Mouse (Mus musculus): Measurements from ENCODE around the gene Ipo4. TPM values are rescaled to one million over a fixed set of nuclear protein-coding genes. Genes with fewer than 3 reads are reported as not detected.

Gene Ipo4
- polyA plus RNA-seq, 1 experiment from 2014 or later: 29.8 TPM

DNA sequence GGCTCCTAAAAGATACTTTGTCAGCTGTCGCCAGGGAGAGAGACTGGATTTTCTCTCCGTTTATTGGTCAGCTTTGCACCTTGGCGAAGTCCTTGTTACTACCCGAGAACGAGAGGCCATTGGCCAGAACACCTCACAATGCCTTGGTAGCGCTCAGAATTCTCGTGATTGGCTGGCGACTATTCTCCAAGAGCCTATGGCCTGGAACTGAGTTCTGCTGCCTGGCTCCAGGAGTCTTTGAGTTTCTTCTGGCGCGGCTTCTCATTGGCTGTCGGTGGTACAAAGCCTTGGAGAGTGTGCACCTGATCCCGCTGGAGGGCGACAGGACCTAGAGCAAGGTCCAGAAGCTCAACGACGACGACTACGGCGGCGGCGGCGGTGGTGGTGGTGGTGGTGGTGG lies 17.9 kb downstream of the Ipo4 start, which contains the start of gene Rec8:
Gene Rec8, plus strand, starts transcription at position 216 of the 400 bp plus-strand sequence.
- Histone ChIP-seq H3K27ac (ENCODE audit: low read depth, low read length) (no peak within 1 kb of the TSS), H3K9me3 (ENCODE audit: control insufficient read depth) (no peaks in the 10 kb centered on the region), H3K4me1 (replicated peaks; ENCODE audit: control insufficient read depth, insufficient read depth, low read length) (0 out of 2 replicates have a peak, but pooled peaks cover 4% of the 10 kb centered on the region), H3K36me3 (ENCODE audit: control insufficient read depth, insufficient read depth) (peaks cover 2% of the 10 kb centered on the region; the same call in 1 of the 2 replicates), H3K9ac (ENCODE audit: low read depth, low read length) (peak within 1 kb of the TSS; percentile 40), H3K4me2 (replicated peaks; ENCODE audit: low read depth) (peak within 1 kb of the TSS; percentile 59), H3K4me3 (ENCODE audit: low read depth, low read length) (peak within 1 kb of the TSS; percentile 34), H3K27me3 (replicated peaks; ENCODE audit: control insufficient read depth, insufficient read depth, low read length) (no peaks in the 10 kb centered on the region)
- ATAC-seq: peak; percentile 88
- 20% methylated on average over 21 of the region's 21 CpGs for WGBS
- TF ChIP-seq CTCF (IDR thresholded peaks at IDR 0.05; ENCODE audit: low read depth): peak; percentile 55

DNA sequence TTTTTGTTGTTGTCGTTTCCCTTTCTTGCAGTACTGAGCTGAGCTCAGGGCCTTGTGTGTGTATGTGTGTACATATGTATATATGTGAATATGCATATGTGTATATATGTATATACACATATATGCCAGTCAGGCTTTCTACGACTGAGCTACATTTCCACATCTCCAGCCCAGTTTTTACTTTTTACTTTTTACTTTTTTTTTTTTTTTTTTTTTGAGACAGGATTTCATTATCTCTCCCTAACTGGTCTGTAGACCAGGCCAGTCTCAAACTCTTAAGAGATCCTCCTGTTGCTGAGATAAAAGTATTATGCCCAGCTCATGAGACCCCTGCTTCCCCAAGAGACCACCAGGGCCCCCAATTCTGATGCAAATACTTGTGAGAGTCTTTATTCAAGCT lies 18.9 kb downstream of the Ipo4 start:
- WGBS: 75% methylated on average over 2 of the region's 2 CpGs

GRCm38 (mm10) chr14:55615876-55616275 lies 19.9 kb downstream of the Ipo4 start:
- no peaks in the 10 kb centered on the region for H3K27me3 ChIP-seq (replicated peaks; ENCODE audit: control insufficient read depth, insufficient read depth, low read length)

More for the DNA sequence above, 18.9 kb downstream of the Ipo4 start:
- H3K27me3 ChIP-seq (replicated peaks; ENCODE audit: control insufficient read depth, insufficient read depth, low read length): no peaks in the 10 kb centered on the region
- H3K4me2 ChIP-seq (replicated peaks; ENCODE audit: low read depth): no peak overlapping the region
- no peak for TF ChIP-seq CTCF (IDR thresholded peaks at IDR 0.05; ENCODE audit: low read depth)
- no peaks in the 10 kb centered on the region for H3K9me3 ChIP-seq (ENCODE audit: control insufficient read depth)
- H3K4me3 ChIP-seq (ENCODE audit: low read depth, low read length): no peak overlapping the region
- no peak for ATAC-seq
- H3K36me3 ChIP-seq (ENCODE audit: control insufficient read depth, insufficient read depth): no peaks in the 10 kb centered on the region
- no peak overlapping the region for H3K9ac ChIP-seq (ENCODE audit: low read depth, low read length)
- H3K27ac ChIP-seq (ENCODE audit: low read depth, low read length): no peak overlapping the region
- H3K4me1 ChIP-seq (replicated peaks; ENCODE audit: control insufficient read depth, insufficient read depth, low read length): 0 out of 2 replicates have a peak, but pooled peaks cover 4% of the 10 kb centered on the region

DNA sequence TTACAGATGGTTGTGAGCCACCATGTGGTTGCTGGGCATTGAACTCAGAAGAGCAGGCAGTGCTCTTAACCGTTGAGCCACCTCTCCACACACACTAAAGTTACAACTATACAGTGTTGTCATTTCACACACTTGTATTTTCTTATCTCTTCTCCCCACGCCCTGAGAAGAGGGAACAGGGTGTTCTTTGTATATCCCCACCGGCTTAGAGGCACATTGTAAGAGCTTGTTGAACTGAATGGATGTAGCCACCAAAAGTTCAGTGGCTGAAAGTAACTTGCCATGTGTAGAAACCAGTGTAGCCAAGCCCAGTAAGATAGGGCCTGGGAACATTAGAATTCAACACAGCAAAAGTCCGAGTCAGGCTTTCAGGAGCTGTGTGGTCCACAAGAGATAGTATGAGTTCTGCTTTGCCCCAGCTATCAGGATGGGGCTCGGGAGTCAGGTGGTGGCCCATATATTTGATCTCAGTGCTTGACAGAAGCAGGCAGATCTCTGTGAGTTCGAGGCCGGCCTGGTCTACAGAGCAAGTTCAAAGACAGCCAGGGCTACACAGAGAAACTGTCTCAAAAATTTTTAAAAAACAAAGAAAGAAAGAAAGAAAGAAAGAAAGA lies 21.1 kb downstream of the Ipo4 start:
- TF ChIP-seq CTCF (IDR thresholded peaks at IDR 0.05; ENCODE audit: low read depth): no peak
- 0 out of 2 replicates have a peak, but pooled peaks cover 4% of the 10 kb centered on the region for H3K4me1 ChIP-seq (replicated peaks; ENCODE audit: control insufficient read depth, insufficient read depth, low read length)
- WGBS: 64% methylated on average over 7 of the region's 7 CpGs
- H3K9me3 ChIP-seq (ENCODE audit: control insufficient read depth): no peaks in the 10 kb centered on the region
- no peaks in the 10 kb centered on the region for H3K27me3 ChIP-seq (replicated peaks; ENCODE audit: control insufficient read depth, insufficient read depth, low read length)
- H3K4me2 ChIP-seq (replicated peaks; ENCODE audit: low read depth): no peak overlapping the region
- H3K4me3 ChIP-seq (ENCODE audit: low read depth, low read length): no peak overlapping the region
- H3K9ac ChIP-seq (ENCODE audit: low read depth, low read length): no peak overlapping the region
- no peak overlapping the region for H3K27ac ChIP-seq (ENCODE audit: low read depth, low read length)
- peaks cover 6% of the 10 kb centered on the region for H3K36me3 ChIP-seq (ENCODE audit: control insufficient read depth, insufficient read depth)
- peak; percentile 41; the same call in 1 of the 2 replicates for ATAC-seq

More at GRCm38 (mm10) chr14:55615876-55616275, 19.9 kb downstream of the Ipo4 start:
- Histone ChIP-seq H3K4me1 (replicated peaks; ENCODE audit: control insufficient read depth, insufficient read depth, low read length) (0 out of 2 replicates have a peak, but pooled peaks cover 4% of the 10 kb centered on the region), H3K27ac (ENCODE audit: low read depth, low read length) (no peak overlapping the region), H3K36me3 (ENCODE audit: control insufficient read depth, insufficient read depth) (no peaks in the 10 kb centered on the region), H3K9me3 (ENCODE audit: control insufficient read depth) (no peaks in the 10 kb centered on the region), H3K9ac (ENCODE audit: low read depth, low read length) (no peak overlapping the region), H3K4me2 (replicated peaks; ENCODE audit: low read depth) (no peak overlapping the region), H3K4me3 (ENCODE audit: low read depth, low read length) (no peak overlapping the region)
- WGBS: 41% methylated on average over 2 of the region's 2 CpGs
- no peak for ATAC-seq
- no peak for TF ChIP-seq CTCF (IDR thresholded peaks at IDR 0.05; ENCODE audit: low read depth)

DNA sequence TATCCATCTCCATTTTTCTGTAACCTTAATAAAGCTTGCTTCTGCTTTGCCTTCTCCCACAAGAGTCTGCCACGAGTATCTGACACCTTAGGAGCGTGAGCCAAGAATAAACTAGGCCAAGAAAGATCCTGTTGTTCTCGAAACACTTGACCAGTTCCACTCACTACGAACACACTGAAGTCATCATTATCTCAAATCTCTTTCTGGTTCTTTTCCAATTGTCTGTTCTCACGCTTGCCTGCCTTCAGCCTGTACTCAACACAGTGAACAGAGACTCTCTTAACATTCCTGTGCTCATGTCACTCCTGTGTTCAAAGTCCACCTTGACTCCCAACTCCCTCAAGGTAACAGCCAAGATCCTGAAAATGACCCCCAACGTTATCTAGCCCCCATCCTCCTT lies 22.4 kb downstream of the Ipo4 start:
- no peak for ATAC-seq
- H3K36me3 ChIP-seq (ENCODE audit: control insufficient read depth, insufficient read depth): peaks cover 18% of the 10 kb centered on the region
- H3K27me3 ChIP-seq (replicated peaks; ENCODE audit: control insufficient read depth, insufficient read depth, low read length): no peaks in the 10 kb centered on the region
- no peak overlapping the region for H3K4me2 ChIP-seq (replicated peaks; ENCODE audit: low read depth)
- 52% methylated on average over 6 of the region's 6 CpGs for WGBS
- TF ChIP-seq CTCF (IDR thresholded peaks at IDR 0.05; ENCODE audit: low read depth): no peak
- no peak overlapping the region for H3K9ac ChIP-seq (ENCODE audit: low read depth, low read length)
- no peak overlapping the region for H3K4me3 ChIP-seq (ENCODE audit: low read depth, low read length)
- 0 out of 2 replicates have a peak, but pooled peaks cover 4% of the 10 kb centered on the region for H3K4me1 ChIP-seq (replicated peaks; ENCODE audit: control insufficient read depth, insufficient read depth, low read length)
- H3K9me3 ChIP-seq (ENCODE audit: control insufficient read depth): no peaks in the 10 kb centered on the region
- H3K27ac ChIP-seq (ENCODE audit: low read depth, low read length): peak overlapping the region; percentile 35; the same call in 1 of the 2 replicates

DNA sequence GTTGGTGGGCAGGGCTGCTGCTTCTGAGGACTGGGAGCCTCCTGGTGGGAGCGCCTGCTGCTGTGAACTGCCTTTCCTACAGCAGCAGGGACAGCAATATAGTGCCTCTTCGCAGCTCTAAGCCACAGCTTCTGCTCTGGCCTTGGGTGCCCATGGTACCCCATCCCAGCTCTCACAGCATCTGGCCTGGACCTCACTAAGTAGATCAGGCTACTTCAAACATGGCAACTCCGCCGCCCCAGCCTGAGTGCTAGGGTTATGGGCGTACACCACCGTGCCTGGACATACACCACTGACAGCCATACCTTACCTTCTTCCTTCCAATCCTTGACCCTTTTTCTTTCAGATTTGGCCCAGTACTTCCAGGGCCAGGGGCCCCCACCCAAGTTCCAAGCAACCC lies 27.4 kb downstream of the Ipo4 start:
- WGBS: 92% methylated on average over 6 of the region's 6 CpGs
- H3K27ac ChIP-seq (ENCODE audit: low read depth, low read length): peak overlapping the region; percentile 64; the same call in 1 of the 2 replicates

More for the DNA sequence above, 27.4 kb downstream of the Ipo4 start:
- Histone ChIP-seq H3K9ac (ENCODE audit: low read depth, low read length) (no peak overlapping the region), H3K36me3 (ENCODE audit: control insufficient read depth, insufficient read depth) (peaks cover 47% of the 10 kb centered on the region), H3K9me3 (ENCODE audit: control insufficient read depth) (no peaks in the 10 kb centered on the region), H3K4me1 (replicated peaks; ENCODE audit: control insufficient read depth, insufficient read depth, low read length) (0 out of 2 replicates have a peak, but pooled peaks cover 11% of the 10 kb centered on the region), H3K4me2 (replicated peaks; ENCODE audit: low read depth) (no peak overlapping the region), H3K4me3 (ENCODE audit: low read depth, low read length) (no peak overlapping the region), H3K27me3 (replicated peaks; ENCODE audit: control insufficient read depth, insufficient read depth, low read length) (no peaks in the 10 kb centered on the region)
- no peak for TF ChIP-seq CTCF (IDR thresholded peaks at IDR 0.05; ENCODE audit: low read depth)
- no peak for ATAC-seq

Data from intestine, postnatal 0 days (tissue).